Mouse (Mus musculus): ENCODE results near the gene Gm37240. TPM values are rescaled to one million over a fixed set of nuclear protein-coding genes. Genes with fewer than 3 reads are reported as not detected.

Gm37240 gene
- polyA plus RNA-seq, 1 experiment from 2014 or later: 3.3 TPM

DNA sequence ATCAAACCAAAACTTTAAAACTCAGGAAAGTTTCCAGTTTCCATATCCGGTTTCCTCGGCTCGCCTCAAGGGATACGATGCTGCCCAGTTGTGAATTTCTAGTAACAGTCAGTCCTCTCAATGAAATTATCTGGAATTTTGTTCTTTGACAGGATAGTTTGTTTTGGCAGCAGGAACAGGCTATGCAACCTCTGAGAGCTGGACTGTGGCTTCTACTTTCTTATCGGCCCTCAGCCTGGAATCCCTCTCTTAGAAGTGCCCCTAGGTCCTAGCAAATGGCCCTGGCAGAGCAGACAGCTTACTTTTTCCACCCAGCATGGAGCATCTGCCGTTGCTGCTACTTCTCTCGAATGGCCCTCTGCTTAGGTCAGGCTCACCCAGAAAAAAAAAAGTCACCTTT, 755.4 kb downstream of the Gm37240 start:
- 78% methylated on average over 7 of the region's 7 CpGs for WGBS
- H3K27me3 ChIP-seq (replicated peaks; ENCODE audit: control insufficient read depth, insufficient read depth, low read length): no peaks in the 10 kb centered on the region
- no peak for ATAC-seq

GRCm38 (mm10) chr3:85128546-85128945, 758.8 kb downstream of the Gm37240 start:
- no peak overlapping the region for H3K4me3 ChIP-seq (ENCODE audit: low read depth, low read length)
- no peaks in the 10 kb centered on the region for H3K9me3 ChIP-seq (ENCODE audit: control insufficient read depth)
- no peak for ATAC-seq
- H3K4me1 ChIP-seq (replicated peaks; ENCODE audit: control insufficient read depth, insufficient read depth, low read length): no peaks in the 10 kb centered on the region
- H3K36me3 ChIP-seq (ENCODE audit: control insufficient read depth, insufficient read depth): no peaks in the 10 kb centered on the region
- no peak overlapping the region for H3K9ac ChIP-seq (ENCODE audit: low read depth, low read length)
- no peak overlapping the region for H3K4me2 ChIP-seq (replicated peaks; ENCODE audit: low read depth)
- no peak overlapping the region for H3K27ac ChIP-seq (ENCODE audit: low read depth, low read length)
- no peaks in the 10 kb centered on the region for H3K27me3 ChIP-seq (replicated peaks; ENCODE audit: control insufficient read depth, insufficient read depth, low read length)
- TF ChIP-seq CTCF (IDR thresholded peaks at IDR 0.05; ENCODE audit: low read depth): no peak
- WGBS: 68% methylated on average over 8 of the region's 8 CpGs

More for the DNA sequence above, 755.4 kb downstream of the Gm37240 start:
- no peak overlapping the region for H3K4me3 ChIP-seq (ENCODE audit: low read depth, low read length)
- no peak overlapping the region for H3K4me2 ChIP-seq (replicated peaks; ENCODE audit: low read depth)
- H3K9ac ChIP-seq (ENCODE audit: low read depth, low read length): no peak overlapping the region
- no peaks in the 10 kb centered on the region for H3K36me3 ChIP-seq (ENCODE audit: control insufficient read depth, insufficient read depth)
- no peak overlapping the region for H3K27ac ChIP-seq (ENCODE audit: low read depth, low read length)
- H3K4me1 ChIP-seq (replicated peaks; ENCODE audit: control insufficient read depth, insufficient read depth, low read length): no peaks in the 10 kb centered on the region
- H3K9me3 ChIP-seq (ENCODE audit: control insufficient read depth): no peaks in the 10 kb centered on the region
- TF ChIP-seq CTCF (IDR thresholded peaks at IDR 0.05; ENCODE audit: low read depth): no peak

GRCm38 (mm10) chr3:85126970-85127369, 760.3 kb downstream of the Gm37240 start:
- Histone ChIP-seq H3K9ac (ENCODE audit: low read depth, low read length) (no peak overlapping the region), H3K4me1 (replicated peaks; ENCODE audit: control insufficient read depth, insufficient read depth, low read length) (no peaks in the 10 kb centered on the region), H3K36me3 (ENCODE audit: control insufficient read depth, insufficient read depth) (no peaks in the 10 kb centered on the region), H3K27ac (ENCODE audit: low read depth, low read length) (no peak overlapping the region), H3K27me3 (replicated peaks; ENCODE audit: control insufficient read depth, insufficient read depth, low read length) (no peaks in the 10 kb centered on the region), H3K9me3 (ENCODE audit: control insufficient read depth) (no peaks in the 10 kb centered on the region), H3K4me3 (ENCODE audit: low read depth, low read length) (no peak overlapping the region), H3K4me2 (replicated peaks; ENCODE audit: low read depth) (no peak overlapping the region)
- TF ChIP-seq CTCF (IDR thresholded peaks at IDR 0.05; ENCODE audit: low read depth): no peak
- 78% methylated on average over 7 of the region's 7 CpGs for WGBS
- ATAC-seq: no peak

- H3K4me2 ChIP-seq (replicated peaks; ENCODE audit: low read depth): no peak overlapping the region
- ATAC-seq: no peak
- no peak overlapping the region for H3K27ac ChIP-seq (ENCODE audit: low read depth, low read length)
- H3K9ac ChIP-seq (ENCODE audit: low read depth, low read length): no peak overlapping the region
- H3K4me1 ChIP-seq (replicated peaks; ENCODE audit: control insufficient read depth, insufficient read depth, low read length): no peaks in the 10 kb centered on the region
- H3K36me3 ChIP-seq (ENCODE audit: control insufficient read depth, insufficient read depth): no peaks in the 10 kb centered on the region
- no peak for TF ChIP-seq CTCF (IDR thresholded peaks at IDR 0.05; ENCODE audit: low read depth)
- no peaks in the 10 kb centered on the region for H3K27me3 ChIP-seq (replicated peaks; ENCODE audit: control insufficient read depth, insufficient read depth, low read length)
- WGBS: 76% methylated on average over 5 of the region's 5 CpGs
- H3K9me3 ChIP-seq (ENCODE audit: control insufficient read depth): no peaks in the 10 kb centered on the region
- no peak overlapping the region for H3K4me3 ChIP-seq (ENCODE audit: low read depth, low read length)
Measured at GRCm38 (mm10) chr3:85125471-85125870, 761.8 kb downstream of the Gm37240 start.

DNA sequence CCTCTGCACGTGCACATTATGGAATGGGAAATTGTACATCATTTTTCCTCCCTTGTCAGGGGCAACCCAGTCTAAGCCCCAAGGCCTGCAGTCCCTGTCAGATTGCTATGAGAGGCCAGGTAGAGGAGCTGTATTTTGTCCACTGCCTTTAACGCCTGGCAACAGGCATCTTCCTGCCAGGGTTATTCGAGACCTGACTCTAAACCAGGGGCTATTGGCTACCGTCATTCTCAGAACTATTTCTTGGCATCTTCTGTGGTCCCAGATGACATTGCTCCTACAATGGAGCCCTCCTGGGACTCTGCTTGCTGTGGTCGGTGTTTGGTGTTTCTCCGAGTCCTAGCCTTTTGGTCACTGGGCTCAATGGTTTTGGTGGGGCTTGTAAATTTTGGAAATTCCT, 762.4 kb downstream of the Gm37240 start:
- Histone ChIP-seq H3K9ac (ENCODE audit: low read depth, low read length) (no peak overlapping the region), H3K36me3 (ENCODE audit: control insufficient read depth, insufficient read depth) (no peaks in the 10 kb centered on the region), H3K9me3 (ENCODE audit: control insufficient read depth) (no peaks in the 10 kb centered on the region), H3K4me2 (replicated peaks; ENCODE audit: low read depth) (no peak overlapping the region), H3K27me3 (replicated peaks; ENCODE audit: control insufficient read depth, insufficient read depth, low read length) (no peaks in the 10 kb centered on the region), H3K27ac (ENCODE audit: low read depth, low read length) (no peak overlapping the region), H3K4me1 (replicated peaks; ENCODE audit: control insufficient read depth, insufficient read depth, low read length) (no peaks in the 10 kb centered on the region), H3K4me3 (ENCODE audit: low read depth, low read length) (no peak overlapping the region)
- WGBS: 78% methylated on average over 6 of the region's 6 CpGs
- ATAC-seq: no peak
- TF ChIP-seq CTCF (IDR thresholded peaks at IDR 0.05; ENCODE audit: low read depth): no peak

DNA sequence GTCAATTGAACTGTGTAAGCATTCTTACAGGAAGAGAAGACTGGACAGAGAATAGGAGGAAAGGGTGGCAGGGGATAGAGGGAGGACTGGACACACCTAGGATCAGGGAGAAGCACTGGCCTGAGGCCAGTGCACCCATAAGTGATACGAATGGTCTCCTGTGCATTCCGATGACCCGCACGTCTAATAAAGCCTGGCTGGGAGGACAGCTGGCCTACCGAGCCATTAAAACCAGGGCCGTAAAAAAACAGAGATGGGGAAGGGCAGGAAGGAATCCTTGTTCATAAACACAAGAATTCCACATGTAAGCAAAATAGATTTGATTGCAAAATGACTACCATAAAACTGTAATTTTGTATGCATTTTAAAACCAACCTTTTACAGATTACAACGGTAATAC, 762.9 kb downstream of the Gm37240 start:
- H3K4me2 ChIP-seq (replicated peaks; ENCODE audit: low read depth): no peak overlapping the region
- 34% methylated on average over 7 of the region's 7 CpGs for WGBS
- ATAC-seq: no peak

DNA sequence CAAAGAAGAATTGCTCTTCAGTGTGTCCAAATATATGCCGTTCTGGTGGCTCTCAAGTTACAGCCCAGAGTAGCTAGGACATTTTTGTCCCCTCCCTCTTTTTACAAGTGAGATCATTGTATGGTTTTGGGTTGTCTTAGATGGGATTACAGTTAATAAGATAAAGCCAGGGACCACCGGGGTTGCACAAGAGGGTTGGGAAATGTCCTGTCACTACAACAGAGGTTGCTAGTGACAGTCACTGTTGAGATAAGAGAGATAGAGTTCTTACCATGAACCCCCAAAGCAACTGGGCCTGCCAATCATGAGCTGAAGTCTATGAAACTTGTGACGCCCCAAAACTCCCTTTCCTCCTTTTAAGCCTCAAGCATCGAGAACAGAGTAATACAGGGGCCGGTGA, 769.6 kb downstream of the Gm37240 start:
- ATAC-seq: no peak
- WGBS: 81% methylated on average over 5 of the region's 5 CpGs
- no peak for TF ChIP-seq CTCF (IDR thresholded peaks at IDR 0.05; ENCODE audit: low read depth)

More for the DNA sequence above, 762.9 kb downstream of the Gm37240 start:
- H3K4me3 ChIP-seq (ENCODE audit: low read depth, low read length): no peak overlapping the region
- no peaks in the 10 kb centered on the region for H3K4me1 ChIP-seq (replicated peaks; ENCODE audit: control insufficient read depth, insufficient read depth, low read length)
- no peaks in the 10 kb centered on the region for H3K36me3 ChIP-seq (ENCODE audit: control insufficient read depth, insufficient read depth)
- no peak overlapping the region for H3K9ac ChIP-seq (ENCODE audit: low read depth, low read length)
- TF ChIP-seq CTCF (IDR thresholded peaks at IDR 0.05; ENCODE audit: low read depth): no peak
- H3K9me3 ChIP-seq (ENCODE audit: control insufficient read depth): no peaks in the 10 kb centered on the region
- H3K27me3 ChIP-seq (replicated peaks; ENCODE audit: control insufficient read depth, insufficient read depth, low read length): no peaks in the 10 kb centered on the region
- H3K27ac ChIP-seq (ENCODE audit: low read depth, low read length): no peak overlapping the region

More for the DNA sequence above, 769.6 kb downstream of the Gm37240 start:
- no peak overlapping the region for H3K4me3 ChIP-seq (ENCODE audit: low read depth, low read length)
- no peaks in the 10 kb centered on the region for H3K36me3 ChIP-seq (ENCODE audit: control insufficient read depth, insufficient read depth)
- H3K27me3 ChIP-seq (replicated peaks; ENCODE audit: control insufficient read depth, insufficient read depth, low read length): no peaks in the 10 kb centered on the region
- H3K9me3 ChIP-seq (ENCODE audit: control insufficient read depth): no peaks in the 10 kb centered on the region
- H3K9ac ChIP-seq (ENCODE audit: low read depth, low read length): no peak overlapping the region
- no peak overlapping the region for H3K4me2 ChIP-seq (replicated peaks; ENCODE audit: low read depth)
- no peaks in the 10 kb centered on the region for H3K4me1 ChIP-seq (replicated peaks; ENCODE audit: control insufficient read depth, insufficient read depth, low read length)
- H3K27ac ChIP-seq (ENCODE audit: low read depth, low read length): no peak overlapping the region

Measured in intestine, postnatal 0 days (tissue).